Mouse (Mus musculus) thymus, adult 2 months (tissue): ENCODE measurements around the gene Clmp. TPM values are rescaled to one million over a fixed set of nuclear protein-coding genes. Genes with fewer than 3 reads are reported as not detected.

ENCODE experiments used
- DNase-seq: peaks from one replicate; pipeline ENCODE4 v3.0.0; 2021
- H3K27ac ChIP-seq: fragments of 200-500 bp; 2 replicates; pipeline ENCODE4 v1.5.1; 2012; ENCODE audit warnings: low read length, control low read depth; ENCODE audit not compliant: control insufficient read depth, insufficient read depth
- H3K27me3 ChIP-seq: fragments of 200-500 bp; 2 replicates; pipeline ENCODE4 v1.6.1; 2012; ENCODE audit warnings: mild to moderate bottlenecking, low read length, moderate library complexity, mixed read lengths; ENCODE audit not compliant: control insufficient read depth, insufficient read depth
- H3K36me3 ChIP-seq: fragments of 200-500 bp; 2 replicates; pipeline ENCODE4 v1.6.1; 2012; ENCODE audit warnings: mild to moderate bottlenecking, low read length, moderate library complexity; ENCODE audit not compliant: control insufficient read depth, insufficient read depth
- H3K4me1 ChIP-seq: fragments of 200-500 bp; replicated peaks from 2 replicates; pipeline ENCODE4 v1.6.1; 2012; ENCODE audit warnings: low read length; ENCODE audit not compliant: control insufficient read depth, insufficient read depth
- H3K4me3 ChIP-seq: fragments of 200-500 bp; 2 replicates; pipeline ENCODE4 v1.5.1; 2012; ENCODE audit warnings: mild to moderate bottlenecking, low read length, control low read depth, moderate library complexity; ENCODE audit not compliant: control insufficient read depth, insufficient read depth
- CTCF ChIP-seq: fragments of 200-500 bp; IDR thresholded peaks from 2 replicates; pipeline ENCODE4 v1.5.1; 2012; ENCODE audit warnings: mild to moderate bottlenecking, control low read depth, low read length, moderate library complexity, borderline replicate concordance; ENCODE audit not compliant: control insufficient read depth, poor library complexity, insufficient read depth; ENCODE audit errors: extremely low read depth
- POLR2A ChIP-seq: fragments of 200-500 bp; IDR thresholded peaks from 2 replicates; pipeline ENCODE4 v1.6.1; 2012; ENCODE audit warnings: mild to moderate bottlenecking, low read length, control low read depth, moderate library complexity; ENCODE audit not compliant: control insufficient read depth, poor library complexity, insufficient read depth; ENCODE audit errors: extremely low read depth
- WGBS: fragments of 180-500 bp; shearing (Covaris S2); methylation state at CpG from one replicate; pipeline ENCODE4 v1.1.7; 2018; 5-methylcytosine and 5-hydroxymethylcytosine counted together
- polyA plus RNA-seq: library from polyadenylated mRNA; depleted of rRNA; stranded (reverse); fragments of >200 nt; gene quantifications from 2 replicates; pipeline ENCODE4 v1.2.3, GENCODE M21; 2012

Clmp gene
- polyA plus RNA-seq, 1 experiment, result 1.1 TPM

- no peak for DNase-seq
- TF ChIP-seq CTCF (no peak), POLR2A (no peak)
- 69% methylated on average over 10 of the region's 10 CpGs for WGBS
- Histone ChIP-seq H3K36me3 (no peaks in the 10 kb centered on the region), H3K27ac (no peak overlapping the region), H3K4me3 (no peak overlapping the region), H3K4me1 (no peaks in the 10 kb centered on the region), H3K27me3 (no peaks in the 10 kb centered on the region)
Measured at GRCm38 (mm10) chr9:40704364-40705276, 18.9 kb downstream of the Clmp start.

- DNase-seq, result no peak
- WGBS, result 88% methylated on average over 12 of the region's 12 CpGs
- H3K27me3 ChIP-seq, result no peaks in the 10 kb centered on the region
- H3K27ac ChIP-seq, result no peak overlapping the region
- H3K36me3 ChIP-seq, result no peaks in the 10 kb centered on the region
- TF ChIP-seq CTCF (no peak), POLR2A (no peak)
- H3K4me3 ChIP-seq, result no peak overlapping the region
- H3K4me1 ChIP-seq, result no peaks in the 10 kb centered on the region
Measured at GRCm38 (mm10) chr9:40708448-40709140, 22.8 kb downstream of the Clmp start.

- 84% methylated on average over 7 of the region's 7 CpGs for WGBS
- Histone ChIP-seq H3K36me3 (no peaks in the 10 kb centered on the region), H3K27ac (no peak overlapping the region), H3K27me3 (no peaks in the 10 kb centered on the region), H3K4me3 (no peak overlapping the region), H3K4me1 (no peaks in the 10 kb centered on the region)
- TF ChIP-seq POLR2A, result no peak
- TF ChIP-seq CTCF, result no peak
- no peak for DNase-seq
Measured at GRCm38 (mm10) chr9:40709141-40709537, 23.4 kb downstream of the Clmp start.

GRCm38 (mm10) chr9:40709587-40709986 lies 23.8 kb downstream of the Clmp start:
- H3K4me1 ChIP-seq, result no peaks in the 10 kb centered on the region
- WGBS, result 88% methylated on average over 3 of the region's 3 CpGs
- TF ChIP-seq CTCF, result no peak
- DNase-seq, result no peak
- no peaks in the 10 kb centered on the region for H3K36me3 ChIP-seq
- H3K27me3 ChIP-seq, result no peaks in the 10 kb centered on the region
- H3K27ac ChIP-seq, result no peak overlapping the region
- no peak overlapping the region for H3K4me3 ChIP-seq

GRCm38 (mm10) chr9:40709991-40710390 lies 24.2 kb downstream of the Clmp start:
- Histone ChIP-seq H3K4me1 (no peaks in the 10 kb centered on the region), H3K27ac (no peak overlapping the region), H3K27me3 (no peaks in the 10 kb centered on the region), H3K4me3 (no peak overlapping the region), H3K36me3 (no peaks in the 10 kb centered on the region)
- DNase-seq, result no peak
- TF ChIP-seq CTCF (no peak), POLR2A (no peak)
- 61% methylated on average over 3 of the region's 3 CpGs for WGBS

- WGBS, result 93% methylated on average over 4 of the region's 4 CpGs
- no peak overlapping the region for H3K27ac ChIP-seq
- no peak for DNase-seq
Measured at GRCm38 (mm10) chr9:40711654-40712053, 25.9 kb downstream of the Clmp start.

More at GRCm38 (mm10) chr9:40711654-40712053, 25.9 kb downstream of the Clmp start:
- H3K27me3 ChIP-seq, result no peaks in the 10 kb centered on the region
- no peaks in the 10 kb centered on the region for H3K36me3 ChIP-seq
- H3K4me1 ChIP-seq, result no peaks in the 10 kb centered on the region
- H3K4me3 ChIP-seq, result no peak overlapping the region
- TF ChIP-seq POLR2A, result no peak
- no peak for TF ChIP-seq CTCF
